Mouse (Mus musculus) liver, embryonic 16.5 days (tissue): Measurements from ENCODE around the gene Fbln2. TPM values are rescaled to one million over a fixed set of nuclear protein-coding genes. Genes with fewer than 3 reads are reported as not detected.

Experiments used
- ATAC-seq: fragments of 200-750 bp; cut with Nextera tagmentation; 2 replicates; pipeline ENCODE4 v1.8.0; 2017; ENCODE audit warnings: low read depth, mild to moderate bottlenecking, moderate number of reproducible peaks, moderate library complexity
- H3K27ac ChIP-seq: fragments of 300-500 bp; sonication (generic); 2 replicates; pipeline ENCODE4 v1.5.1; 2014; ENCODE audit warnings: mild to moderate bottlenecking, low read length
- H3K27me3 ChIP-seq: fragments of 300-500 bp; sonication (generic); 2 replicates; pipeline ENCODE4 v1.6.1; 2014; ENCODE audit warnings: low read depth, low read length, mixed read lengths; ENCODE audit not compliant: control insufficient read depth, insufficient read depth
- H3K36me3 ChIP-seq: fragments of 300-500 bp; sonication (generic); 2 replicates; pipeline ENCODE4 v1.6.1; 2014; ENCODE audit warnings: mild to moderate bottlenecking; ENCODE audit not compliant: control insufficient read depth, insufficient read depth
- H3K4me1 ChIP-seq: fragments of 300-500 bp; sonication (generic); 2 replicates; pipeline ENCODE4 v1.6.1; 2014; ENCODE audit warnings: low read depth, low read length, mixed read lengths; ENCODE audit not compliant: control insufficient read depth
- H3K4me2 ChIP-seq: fragments of 300-500 bp; sonication (generic); 2 replicates; pipeline ENCODE4 v1.6.1; 2014; ENCODE audit warnings: low read depth, low read length, mixed read lengths
- H3K4me3 ChIP-seq: fragments of 300-500 bp; sonication (generic); 2 replicates; pipeline ENCODE4 v1.5.1; 2014; ENCODE audit warnings: low read depth, mild to moderate bottlenecking, low read length
- H3K9ac ChIP-seq: fragments of 300-500 bp; sonication (generic); 2 replicates; pipeline ENCODE4 v1.6.1; 2014; ENCODE audit warnings: low read depth, low read length
- H3K9me3 ChIP-seq: fragments of 300-500 bp; sonication (generic); replicated peaks from 2 replicates; pipeline ENCODE4 v1.6.1; 2016; ENCODE audit warnings: low read length; ENCODE audit not compliant: control insufficient read depth
- WGBS: fragments of 180-500 bp; shearing (Covaris S2); extraction: QIAGEN DNeasy Blood & Tissue Kit; methylation state at CpG from one replicate; pipeline ENCODE4 v1.1.7; 2014; ENCODE audit not compliant: insufficient replicate concordance; 5-methylcytosine and 5-hydroxymethylcytosine counted together
- polyA plus RNA-seq: library from polyadenylated mRNA; unstranded; fragments of >200 nt; fragmentation: Nextera tagmentation; extraction: Ambion mirVana; gene quantifications from 2 replicates; pipeline ENCODE4 v1.2.1, GENCODE M21; 2015

Gene Fbln2
- polyA plus RNA-seq, 1 experiment from 2014 or later = 8.0 TPM

DNA sequence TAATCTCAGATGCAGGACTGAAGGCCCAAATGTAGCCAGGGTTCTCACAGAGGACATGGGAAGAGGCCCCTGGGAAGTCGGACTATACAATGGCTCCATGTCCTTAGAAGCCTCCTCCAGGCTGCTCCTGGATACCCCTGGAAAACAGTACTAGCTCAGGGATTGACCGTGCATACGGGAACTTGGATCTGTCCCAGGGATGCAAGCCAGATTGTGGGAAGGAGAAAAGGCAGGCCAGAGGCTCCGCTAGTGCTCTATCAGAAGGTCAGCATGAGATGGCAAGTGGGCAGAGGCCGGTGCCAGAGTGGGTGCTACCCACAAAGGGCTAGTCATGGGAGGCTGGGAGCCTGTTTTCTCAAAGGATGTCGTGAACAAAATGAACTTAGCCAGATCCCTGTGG lies 25.3 kb upstream of the Fbln2 start:
- no peaks in the 10 kb centered on the region for H3K36me3 ChIP-seq
- no peak overlapping the region for H3K9ac ChIP-seq
- H3K9me3 ChIP-seq = no peaks in the 10 kb centered on the region
- H3K4me3 ChIP-seq = no peak overlapping the region
- no peaks in the 10 kb centered on the region for H3K4me1 ChIP-seq
- no peaks in the 10 kb centered on the region; the same call in 1 of the 2 replicates for H3K27me3 ChIP-seq
- WGBS = 58% methylated on average over 6 of the region's 6 CpGs
- no peak overlapping the region for H3K4me2 ChIP-seq
- no peak for ATAC-seq
- no peak overlapping the region for H3K27ac ChIP-seq

DNA sequence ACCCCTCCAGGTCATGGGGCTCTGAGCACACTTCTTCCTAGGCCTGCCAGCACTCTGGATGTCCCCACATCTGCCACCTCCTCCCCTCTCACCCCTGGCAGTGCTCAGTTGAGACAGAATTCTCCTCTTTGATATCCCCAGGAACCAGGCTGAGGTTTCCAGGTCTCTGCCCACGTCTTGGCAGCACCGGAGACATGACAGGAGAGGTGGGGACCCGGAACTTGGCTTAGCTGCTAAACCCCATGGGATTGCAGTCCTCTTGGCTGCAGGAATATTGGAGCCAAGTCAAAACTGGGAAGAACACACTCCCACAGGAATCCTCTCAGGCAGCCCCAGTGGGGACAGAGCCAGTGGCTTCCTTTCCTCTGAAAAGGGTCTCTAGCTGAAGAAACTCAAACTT lies 24.4 kb upstream of the Fbln2 start:
- no peaks in the 10 kb centered on the region for H3K9me3 ChIP-seq
- ATAC-seq = no peak
- no peaks in the 10 kb centered on the region; the same call in 1 of the 2 replicates for H3K27me3 ChIP-seq
- no peaks in the 10 kb centered on the region for H3K36me3 ChIP-seq
- no peak overlapping the region for H3K27ac ChIP-seq
- no peak overlapping the region for H3K4me2 ChIP-seq
- H3K4me1 ChIP-seq = peaks cover 6% of the 10 kb centered on the region
- 45% methylated on average over 3 of the region's 3 CpGs for WGBS
- no peak overlapping the region for H3K4me3 ChIP-seq
- H3K9ac ChIP-seq = no peak overlapping the region

DNA sequence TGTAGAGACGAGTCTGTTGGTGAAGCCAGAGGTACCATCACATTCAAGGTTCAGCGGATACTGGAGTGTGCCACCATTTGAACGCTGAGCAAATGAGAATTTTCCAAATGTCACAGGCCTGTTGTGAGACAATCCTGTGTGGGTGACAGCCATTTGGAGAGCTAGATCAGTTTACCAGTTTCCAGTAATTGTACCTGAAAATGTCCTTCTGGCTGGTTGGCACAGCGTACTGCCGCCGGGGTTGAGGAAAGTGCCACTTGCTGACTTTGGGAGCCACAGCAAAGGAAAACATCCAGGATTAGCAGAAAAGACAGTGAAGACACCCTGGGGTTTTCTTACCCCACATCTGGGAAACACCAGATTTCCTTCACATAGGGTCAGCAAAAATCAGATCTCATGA lies 22.3 kb upstream of the Fbln2 start:
- Histone ChIP-seq H3K27me3 (no peaks in the 10 kb centered on the region; the same call in 1 of the 2 replicates), H3K36me3 (no peaks in the 10 kb centered on the region), H3K27ac (no peak overlapping the region), H3K9me3 (no peaks in the 10 kb centered on the region), H3K9ac (no peak overlapping the region), H3K4me2 (no peak overlapping the region), H3K4me1 (peaks cover 6% of the 10 kb centered on the region), H3K4me3 (no peak overlapping the region)
- WGBS = 80% methylated on average over 6 of the region's 6 CpGs
- no peak for ATAC-seq

DNA sequence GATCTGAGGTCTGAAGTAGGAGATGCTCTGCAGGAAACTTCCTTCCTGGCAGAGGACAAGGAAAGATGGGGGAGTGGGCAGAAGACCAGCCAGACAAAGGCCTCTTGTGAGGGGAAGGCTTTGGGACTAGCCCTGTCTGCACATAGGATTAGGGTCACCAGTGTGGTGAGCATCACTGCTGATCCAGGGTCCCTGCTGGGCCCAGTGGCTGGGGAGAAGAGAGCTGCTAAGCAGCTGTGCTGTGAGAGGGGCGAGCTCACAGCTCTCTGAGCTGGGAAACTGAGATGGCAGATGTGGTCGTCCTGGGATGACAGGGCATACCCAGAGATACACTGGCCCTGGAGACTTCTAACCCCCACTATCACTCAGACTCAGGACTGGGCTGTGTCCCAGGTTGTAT lies 20.8 kb upstream of the Fbln2 start:
- 37% methylated on average over 2 of the region's 2 CpGs for WGBS

DNA sequence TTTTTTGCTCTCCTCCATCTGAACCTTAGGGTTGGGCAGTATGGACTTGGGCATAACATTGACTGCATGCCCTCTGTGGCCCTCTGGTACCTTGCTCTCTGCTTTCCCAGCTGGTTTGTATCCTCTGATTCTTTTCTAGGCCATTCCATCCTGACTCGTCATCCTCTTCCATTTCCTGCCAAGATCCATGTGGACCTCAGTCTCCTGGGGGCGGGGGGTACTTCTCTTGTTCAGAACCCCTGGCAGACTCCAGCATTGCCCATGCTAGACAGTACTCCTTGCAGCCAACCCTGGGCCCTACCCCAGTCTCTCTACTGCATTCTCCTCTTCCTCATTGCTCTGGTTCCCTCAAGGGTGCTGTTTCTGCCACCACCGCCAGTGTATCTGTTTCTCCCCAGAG lies 19.8 kb upstream of the Fbln2 start:
- no peaks in the 10 kb centered on the region for H3K9me3 ChIP-seq
- WGBS = 33% methylated on average over 3 of the region's 3 CpGs
- no peak overlapping the region for H3K27ac ChIP-seq

More for the DNA sequence above, 20.8 kb upstream of the Fbln2 start:
- Histone ChIP-seq H3K4me3 (no peak overlapping the region), H3K27ac (no peak overlapping the region), H3K9me3 (no peaks in the 10 kb centered on the region), H3K9ac (no peak overlapping the region), H3K4me1 (peaks cover 6% of the 10 kb centered on the region), H3K27me3 (no peaks in the 10 kb centered on the region; the same call in 1 of the 2 replicates), H3K36me3 (no peaks in the 10 kb centered on the region), H3K4me2 (no peak overlapping the region)
- ATAC-seq = no peak

DNA sequence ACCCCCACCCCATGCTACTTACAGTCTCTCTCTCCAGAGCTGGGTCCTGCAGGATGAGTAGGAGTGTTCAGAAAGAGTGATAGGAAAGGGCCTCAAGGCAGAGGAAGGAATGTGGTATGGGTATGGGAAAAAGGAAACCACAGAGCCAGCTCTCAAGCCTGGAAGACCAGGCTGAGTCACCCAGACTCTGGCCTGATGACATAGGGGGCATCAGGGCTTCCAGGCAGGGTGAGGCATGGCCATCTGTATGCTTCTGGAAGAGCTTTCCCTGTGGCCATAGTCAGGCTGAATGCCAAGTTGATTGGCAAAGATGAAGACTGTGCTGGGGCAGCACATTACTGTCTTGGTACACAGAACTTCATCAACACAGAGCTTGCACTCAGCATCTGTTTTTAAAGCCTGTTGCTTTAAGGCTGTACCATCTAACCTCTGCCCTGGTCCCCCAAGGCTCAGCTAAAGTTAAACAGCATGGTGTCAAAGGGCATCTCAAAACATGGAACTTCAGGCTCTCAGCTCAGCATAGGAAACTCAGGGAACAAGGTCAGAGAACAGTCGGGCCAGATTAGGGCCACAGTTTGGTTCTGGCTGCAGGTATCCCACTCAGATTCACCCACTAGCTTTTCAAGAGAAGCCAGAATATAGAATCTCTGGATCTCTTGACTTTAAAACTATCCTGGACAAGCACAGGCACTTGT lies 19.3 kb upstream of the Fbln2 start:
- Histone ChIP-seq H3K4me1 (peaks cover 6% of the 10 kb centered on the region), H3K9me3 (no peaks in the 10 kb centered on the region), H3K27me3 (no peaks in the 10 kb centered on the region; the same call in 1 of the 2 replicates), H3K4me2 (no peak overlapping the region), H3K9ac (no peak overlapping the region), H3K36me3 (no peaks in the 10 kb centered on the region), H3K27ac (peak overlapping the region; percentile 12; the same call in 1 of the 2 replicates), H3K4me3 (no peak overlapping the region)
- peak; percentile 78 for ATAC-seq
- 36% methylated on average over 1 of the region's 1 CpGs for WGBS

More for the DNA sequence above, 19.8 kb upstream of the Fbln2 start:
- no peaks in the 10 kb centered on the region for H3K36me3 ChIP-seq
- H3K4me3 ChIP-seq = no peak overlapping the region
- no peaks in the 10 kb centered on the region; the same call in 1 of the 2 replicates for H3K27me3 ChIP-seq
- peaks cover 6% of the 10 kb centered on the region for H3K4me1 ChIP-seq
- H3K4me2 ChIP-seq = no peak overlapping the region
- no peak for ATAC-seq
- H3K9ac ChIP-seq = no peak overlapping the region

DNA sequence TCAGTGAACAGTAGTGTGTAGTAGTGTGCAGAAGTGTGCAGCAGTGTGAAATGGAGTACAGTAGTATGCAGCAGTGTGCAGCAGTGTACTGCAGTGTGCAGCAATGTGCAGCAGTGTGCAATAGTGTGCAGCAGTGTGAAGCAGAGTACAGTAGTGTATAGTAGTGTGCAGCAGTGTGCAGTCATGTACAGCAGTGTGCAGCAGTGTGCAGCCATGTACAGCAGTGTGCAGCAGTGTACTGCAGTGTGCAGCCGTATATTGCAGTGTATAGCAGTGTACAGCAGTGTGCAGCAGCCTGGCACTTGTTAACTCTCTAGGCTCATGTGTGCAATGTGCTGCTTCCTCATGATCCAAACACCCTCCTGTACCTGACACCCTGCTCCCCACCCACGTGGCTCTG lies 13.8 kb upstream of the Fbln2 start:
- ATAC-seq = no peak
- WGBS = 35% methylated on average over 2 of the region's 2 CpGs
- H3K27ac ChIP-seq = no peak overlapping the region

DNA sequence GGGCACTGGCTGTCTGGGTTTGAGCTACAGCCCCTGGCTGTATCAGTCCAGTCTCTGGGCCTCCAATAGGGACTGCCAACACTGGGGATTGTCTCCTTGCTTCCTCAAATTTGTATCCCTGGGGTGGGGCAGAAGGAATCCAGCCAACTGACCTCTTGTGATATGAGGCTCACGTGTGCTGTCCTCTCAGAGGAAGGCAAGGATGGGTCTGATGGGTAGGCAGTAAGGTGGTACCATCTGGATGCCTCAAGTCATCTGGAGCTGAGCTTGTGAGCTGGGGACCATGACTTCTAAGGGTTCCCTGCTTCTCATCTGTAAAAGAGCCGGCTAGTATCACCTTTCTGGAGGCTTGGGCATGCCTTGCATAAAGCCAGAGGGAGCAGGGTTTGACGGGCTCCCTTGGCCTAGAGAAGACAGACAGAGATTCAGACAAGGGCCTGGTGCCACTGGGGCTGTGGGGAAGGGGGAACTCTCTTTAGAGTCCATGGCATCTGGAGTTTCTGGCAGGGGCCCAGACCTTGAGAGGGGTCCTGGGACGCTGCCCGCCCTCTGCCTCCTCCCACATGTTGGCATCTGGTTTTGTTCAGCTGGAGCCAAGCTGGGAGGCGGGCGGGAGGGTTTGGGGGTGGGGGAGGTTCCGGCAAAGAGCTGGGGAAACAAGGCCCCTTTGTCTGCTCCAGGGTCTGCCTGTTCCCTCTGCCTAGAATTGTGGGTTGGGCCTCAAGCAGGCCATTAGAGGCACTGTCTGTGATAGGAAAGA lies 11.6 kb upstream of the Fbln2 start:
- Histone ChIP-seq H3K27ac (no peak overlapping the region), H3K9me3 (no peaks in the 10 kb centered on the region), H3K36me3 (no peaks in the 10 kb centered on the region), H3K4me1 (no peaks in the 10 kb centered on the region), H3K9ac (no peak overlapping the region), H3K27me3 (no peaks in the 10 kb centered on the region), H3K4me3 (no peak overlapping the region), H3K4me2 (no peak overlapping the region)
- ATAC-seq = no peak
- 54% methylated on average over 8 of the region's 8 CpGs for WGBS

More for the DNA sequence above, 13.8 kb upstream of the Fbln2 start:
- H3K9me3 ChIP-seq = no peaks in the 10 kb centered on the region
- no peaks in the 10 kb centered on the region for H3K27me3 ChIP-seq
- H3K4me1 ChIP-seq = no peaks in the 10 kb centered on the region
- no peak overlapping the region for H3K9ac ChIP-seq
- no peak overlapping the region for H3K4me3 ChIP-seq
- no peak overlapping the region for H3K4me2 ChIP-seq
- no peaks in the 10 kb centered on the region for H3K36me3 ChIP-seq

DNA sequence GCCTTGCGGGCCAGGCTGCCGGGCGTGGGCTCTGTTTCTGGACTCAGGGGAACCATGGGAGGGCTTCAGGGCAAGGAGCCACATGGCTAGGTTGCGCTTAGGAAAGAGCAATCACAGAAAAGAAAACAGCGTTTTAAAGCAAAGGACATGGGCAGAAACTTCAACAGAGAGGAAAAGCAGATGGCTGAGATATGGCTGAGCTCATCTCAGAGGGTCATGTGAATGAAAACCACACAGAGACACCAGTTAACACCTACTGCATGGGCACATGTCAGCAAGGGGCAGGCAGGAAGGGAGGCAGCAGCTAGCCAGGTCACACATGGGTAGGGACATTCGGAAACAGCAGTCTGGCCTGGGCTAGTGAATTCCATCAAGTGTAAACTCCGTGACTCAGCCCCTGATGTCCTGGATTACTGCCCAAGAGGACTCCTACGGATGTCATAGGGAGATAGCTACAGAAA lies 10.3 kb upstream of the Fbln2 start:
- no peaks in the 10 kb centered on the region for H3K4me1 ChIP-seq
- WGBS = 57% methylated on average over 8 of the region's 8 CpGs
- H3K4me2 ChIP-seq = no peak overlapping the region
- no peaks in the 10 kb centered on the region for H3K9me3 ChIP-seq
- no peak for ATAC-seq
- no peaks in the 10 kb centered on the region for H3K36me3 ChIP-seq
- no peak overlapping the region for H3K27ac ChIP-seq
- H3K27me3 ChIP-seq = no peaks in the 10 kb centered on the region
- no peak overlapping the region for H3K9ac ChIP-seq
- H3K4me3 ChIP-seq = no peak overlapping the region
